Mouse (Mus musculus): Measurements from ENCODE around the gene Ugt2b35. TPM values are rescaled to one million over a fixed set of nuclear protein-coding genes. Genes with fewer than 3 reads are reported as not detected.
"Not testable (repeated sequence)": the region's sequence is repeated elsewhere in the genome, so short reads cannot be mapped to it uniquely, and the experiment has no call there.

Gene Ugt2b35
- polyA plus RNA-seq (2015; fragmentation: Nextera tagmentation; extraction: Ambion mirVana) = not detected in 2 replicates

GRCm38 (mm10) chr5:87000395-87001073, at the start of gene Ugt2b35:
Ugt2b35 (plus strand) TSS chr5:87000860.
- H3K27ac ChIP-seq = no peak within 1 kb of the TSS
- ATAC-seq (replicated peaks; ENCODE audit: low FRiP score, low read depth) = no peak

GRCm38 (mm10) chr5:86960504-86960903, 40.2 kb upstream of the Ugt2b35 start:
- no peaks in the 10 kb centered on the region for H3K4me1 ChIP-seq (replicated peaks; ENCODE audit: insufficient read depth, low read length)
- H3K36me3 ChIP-seq (ENCODE audit: insufficient read depth, low read length) = no peaks in the 10 kb centered on the region
- H3K9ac ChIP-seq (ENCODE audit: low read depth, low read length) = no peak overlapping the region
- H3K4me3 ChIP-seq (replicated peaks; ENCODE audit: low read depth, low read length) = no peak overlapping the region
- no peak for TF ChIP-seq CTCF (IDR thresholded peaks at IDR 0.05; ENCODE audit: low read depth)
- no peaks in the 10 kb centered on the region for H3K9me3 ChIP-seq (replicated peaks; ENCODE audit: low read length)
- ATAC-seq (replicated peaks; ENCODE audit: low FRiP score, low read depth) = no peak
- H3K27ac ChIP-seq = no peak overlapping the region
- no peaks in the 10 kb centered on the region for H3K27me3 ChIP-seq (ENCODE audit: insufficient read depth, low read length)
- DNase-seq (ENCODE audit: low spot score) = no peak
- H3K4me2 ChIP-seq (ENCODE audit: low read length) = no peak overlapping the region
- WGBS = 82% methylated on average over 3 of the region's 3 CpGs

More at GRCm38 (mm10) chr5:87000395-87001073, at the start of gene Ugt2b35:
- H3K9ac ChIP-seq (ENCODE audit: low read depth, low read length) = no peak within 1 kb of the TSS
- H3K4me3 ChIP-seq (replicated peaks; ENCODE audit: low read depth, low read length) = no peak within 1 kb of the TSS
- H3K27me3 ChIP-seq (ENCODE audit: insufficient read depth, low read length) = no peaks in the 10 kb centered on the region
- WGBS = 72% methylated on average over 4 of the region's 4 CpGs
- no peak for TF ChIP-seq CTCF (IDR thresholded peaks at IDR 0.05; ENCODE audit: low read depth)
- H3K4me1 ChIP-seq (replicated peaks; ENCODE audit: insufficient read depth, low read length) = no peaks in the 10 kb centered on the region
- no peaks in the 10 kb centered on the region for H3K36me3 ChIP-seq (ENCODE audit: insufficient read depth, low read length)
- DNase-seq (ENCODE audit: low spot score) = no peak
- no peaks in the 10 kb centered on the region for H3K9me3 ChIP-seq (replicated peaks; ENCODE audit: low read length)
- no peak within 1 kb of the TSS for H3K4me2 ChIP-seq (ENCODE audit: low read length)

GRCm38 (mm10) chr5:86961587-86962358, 38.9 kb upstream of the Ugt2b35 start:
- Histone ChIP-seq H3K27me3 (ENCODE audit: insufficient read depth, low read length) (no peaks in the 10 kb centered on the region), H3K4me1 (replicated peaks; ENCODE audit: insufficient read depth, low read length) (no peaks in the 10 kb centered on the region), H3K9me3 (replicated peaks; ENCODE audit: low read length) (no peaks in the 10 kb centered on the region), H3K36me3 (ENCODE audit: insufficient read depth, low read length) (no peaks in the 10 kb centered on the region), H3K27ac (no peak overlapping the region; the same call in 1 of the 2 replicates), H3K9ac (ENCODE audit: low read depth, low read length) (no peak overlapping the region), H3K4me3 (replicated peaks; ENCODE audit: low read depth, low read length) (no peak overlapping the region), H3K4me2 (ENCODE audit: low read length) (no peak overlapping the region)
- WGBS = 59% methylated on average over 3 of the region's 3 CpGs
- no peak for DNase-seq (ENCODE audit: low spot score)
- ATAC-seq (replicated peaks; ENCODE audit: low FRiP score, low read depth) = peak; percentile 52
- no peak for TF ChIP-seq CTCF (IDR thresholded peaks at IDR 0.05; ENCODE audit: low read depth)

- H3K9me3 ChIP-seq (replicated peaks; ENCODE audit: low read length); H3K4me1 ChIP-seq (replicated peaks; ENCODE audit: insufficient read depth, low read length); H3K4me3 ChIP-seq (replicated peaks; ENCODE audit: low read depth, low read length); ATAC-seq (replicated peaks; ENCODE audit: low FRiP score, low read depth); H3K36me3 ChIP-seq (ENCODE audit: insufficient read depth, low read length); DNase-seq (ENCODE audit: low spot score); H3K9ac ChIP-seq (ENCODE audit: low read depth, low read length); H3K27ac ChIP-seq; H3K27me3 ChIP-seq (ENCODE audit: insufficient read depth, low read length); H3K4me2 ChIP-seq (ENCODE audit: low read length): not testable (repeated sequence)
- WGBS = 17% methylated on average over 1 of the region's 1 CpGs
These were observed 37.8 kb upstream of the Ugt2b35 start for GRCm38 (mm10) chr5:86962849-86963248.

GRCm38 (mm10) chr5:86967271-86967670, 33.4 kb upstream of the Ugt2b35 start:
- ATAC-seq (replicated peaks; ENCODE audit: low FRiP score, low read depth); H3K36me3 ChIP-seq (ENCODE audit: insufficient read depth, low read length); H3K4me1 ChIP-seq (replicated peaks; ENCODE audit: insufficient read depth, low read length); H3K4me3 ChIP-seq (replicated peaks; ENCODE audit: low read depth, low read length); H3K27ac ChIP-seq; H3K9me3 ChIP-seq (replicated peaks; ENCODE audit: low read length); H3K9ac ChIP-seq (ENCODE audit: low read depth, low read length); H3K27me3 ChIP-seq (ENCODE audit: insufficient read depth, low read length); DNase-seq (ENCODE audit: low spot score); H3K4me2 ChIP-seq (ENCODE audit: low read length): not testable (repeated sequence)
- 86% methylated on average over 5 of the region's 5 CpGs for WGBS

GRCm38 (mm10) chr5:87004735-87005134, 4.1 kb downstream of the Ugt2b35 start:
- no peaks in the 10 kb centered on the region for H3K36me3 ChIP-seq (ENCODE audit: insufficient read depth, low read length)
- no peaks in the 10 kb centered on the region for H3K27me3 ChIP-seq (ENCODE audit: insufficient read depth, low read length)
- H3K4me1 ChIP-seq (replicated peaks; ENCODE audit: insufficient read depth, low read length) = no peaks in the 10 kb centered on the region
- ATAC-seq (replicated peaks; ENCODE audit: low FRiP score, low read depth) (no peak), DNase-seq (ENCODE audit: low spot score) (no peak)
- 78% methylated on average over 6 of the region's 6 CpGs for WGBS
- H3K9me3 ChIP-seq (replicated peaks; ENCODE audit: low read length) = no peaks in the 10 kb centered on the region
- H3K4me3 ChIP-seq (replicated peaks; ENCODE audit: low read depth, low read length) = no peak overlapping the region
- H3K27ac ChIP-seq = no peak overlapping the region
- TF ChIP-seq CTCF (IDR thresholded peaks at IDR 0.05; ENCODE audit: low read depth) = no peak
- H3K9ac ChIP-seq (ENCODE audit: low read depth, low read length) = no peak overlapping the region
- no peak overlapping the region for H3K4me2 ChIP-seq (ENCODE audit: low read length)

Data from kidney, postnatal 0 days (tissue).